28 mouse cellular contexts compared by ENCODE assay signal in genomic region chr9:23786660-23787059, GRCm38 (mm10).
DNase-seq lines count a peak whose midpoint lies in the region; ATAC-seq and TF ChIP-seq lines count a peak whose summit lies in the region.
"Had no signal": no experiment of that assay in that cellular context is flagged by ENCODE, and none has a peak within 500 bp of the region (broad histone marks: within the 10 kb centered on the region; RNA-seq: fewer than 3 reads in every experiment).

No protein-coding gene starts in this region.

- no peak overlapping the region for H3K4me2 ChIP-seq in hindbrain, embryonic 13.5 days
- H3K4me2 ChIP-seq in hindbrain, embryonic 12.5 days (replicated peaks) = no peak overlapping the region
- no peak overlapping the region for H3K4me2 ChIP-seq in midbrain, postnatal 0 days (ENCODE audit: low read depth, low read length, poor library complexity, severe bottlenecking)
- H3K4me2 ChIP-seq in midbrain, embryonic 16.5 days (ENCODE audit: low read length) = no peak overlapping the region
- no peak overlapping the region for H3K4me2 ChIP-seq in forebrain, postnatal 0 days (ENCODE audit: low read depth)
- H3K4me2 ChIP-seq: embryonic facial prominence, embryonic 12.5 days; heart, embryonic 12.5 days; kidney, embryonic 15.5 days; limb, embryonic 13.5 days; liver, embryonic 12.5 days; midbrain, embryonic 12.5 days had no signal

- TF ChIP-seq CTCF in midbrain, postnatal 0 days (IDR thresholded peaks at IDR 0.05) = no peak
- no peak for TF ChIP-seq CTCF in forebrain, postnatal 0 days (IDR thresholded peaks at IDR 0.05; ENCODE audit: low read depth)

- H3K4me1 ChIP-seq in hindbrain, embryonic 13.5 days (replicated peaks) = no peaks in the 10 kb centered on the region
- H3K4me1 ChIP-seq in hindbrain, embryonic 12.5 days = no peaks in the 10 kb centered on the region
- no peaks in the 10 kb centered on the region for H3K4me1 ChIP-seq in midbrain, postnatal 0 days (ENCODE audit: insufficient read depth, low read length)
- no peaks in the 10 kb centered on the region for H3K4me1 ChIP-seq in midbrain, embryonic 16.5 days (ENCODE audit: control insufficient read depth, insufficient read depth, low read length)
- H3K4me1 ChIP-seq in forebrain, postnatal 0 days (ENCODE audit: insufficient read depth) = 0 out of 2 replicates have a peak, but pooled peaks cover 7% of the 10 kb centered on the region
- H3K4me1 ChIP-seq: embryonic facial prominence, embryonic 12.5 days; heart, embryonic 12.5 days; kidney, embryonic 15.5 days; limb, embryonic 13.5 days; liver, embryonic 12.5 days; midbrain, embryonic 12.5 days had no signal

- no peaks in the 10 kb centered on the region for H3K9me3 ChIP-seq in hindbrain, embryonic 13.5 days
- no peaks in the 10 kb centered on the region for H3K9me3 ChIP-seq in hindbrain, embryonic 12.5 days (replicated peaks)
- H3K9me3 ChIP-seq in midbrain, postnatal 0 days (ENCODE audit: low read length) = no peaks in the 10 kb centered on the region
- no peaks in the 10 kb centered on the region for H3K9me3 ChIP-seq in midbrain, embryonic 16.5 days (replicated peaks; ENCODE audit: control insufficient read depth, low read length, poor library complexity, severe bottlenecking)
- H3K9me3 ChIP-seq in forebrain, postnatal 0 days (ENCODE audit: low read length) = no peaks in the 10 kb centered on the region
- H3K9me3 ChIP-seq: embryonic facial prominence, embryonic 12.5 days; heart, embryonic 12.5 days; kidney, embryonic 15.5 days; limb, embryonic 13.5 days; liver, embryonic 12.5 days; midbrain, embryonic 12.5 days had no signal

- no peak overlapping the region for H3K4me3 ChIP-seq in hindbrain, embryonic 13.5 days
- H3K4me3 ChIP-seq in hindbrain, embryonic 12.5 days = no peak overlapping the region
- H3K4me3 ChIP-seq in midbrain, postnatal 0 days (ENCODE audit: low read depth, low read length) = no peak overlapping the region
- H3K4me3 ChIP-seq in midbrain, embryonic 16.5 days (ENCODE audit: low read depth, low read length) = no peak overlapping the region
- no peak overlapping the region for H3K4me3 ChIP-seq in forebrain, postnatal 0 days (ENCODE audit: low read depth, low read length)
- H3K4me3 ChIP-seq: embryonic facial prominence, embryonic 12.5 days; heart, embryonic 12.5 days; kidney, embryonic 15.5 days; layer of hippocampus, adult 2 months; limb, embryonic 13.5 days; liver, embryonic 12.5 days; midbrain, embryonic 12.5 days had no signal

- peak; percentile 26 for DNase-seq in midbrain, postnatal 0 days (ENCODE audit: low spot score)
- peak; percentile 16 for DNase-seq in brain, adult 2 months (ENCODE audit: low read depth, low spot score)
- no peak for DNase-seq in forebrain, postnatal 0 days
- no peak for DNase-seq in gastrocnemius, postnatal 10 days
- DNase-seq: adrenal gland, adult 8-10 months; cerebellum, adult 11 months; cerebellum, adult 9-10 months; cerebellum, postnatal 36 days; gastrocnemius, postnatal 25 days; heart, adult 11 months; kidney, adult 11 months; kidney, postnatal 25 days; liver, postnatal 0 days; lung, postnatal 36 days; right cerebral cortex, postnatal 14 days; thymus, postnatal 4 days had no signal

- H3K27ac ChIP-seq in hindbrain, embryonic 13.5 days = no peak overlapping the region
- H3K27ac ChIP-seq in hindbrain, embryonic 12.5 days = no peak overlapping the region
- no peak overlapping the region for H3K27ac ChIP-seq in midbrain, postnatal 0 days (ENCODE audit: low read depth, low read length)
- H3K27ac ChIP-seq in midbrain, embryonic 16.5 days (ENCODE audit: low read length) = no peak overlapping the region
- no peak overlapping the region for H3K27ac ChIP-seq in forebrain, postnatal 0 days (ENCODE audit: low read depth, low read length)
- H3K27ac ChIP-seq: embryonic facial prominence, embryonic 12.5 days; kidney, embryonic 15.5 days; layer of hippocampus, adult 2 months; limb, embryonic 13.5 days; liver, embryonic 12.5 days; midbrain, embryonic 12.5 days had no signal

- peak; percentile 54; the same call in 1 of the 2 replicates for ATAC-seq in hindbrain, embryonic 13.5 days (ENCODE audit: low FRiP score)
- ATAC-seq in hindbrain, embryonic 12.5 days (ENCODE audit: low FRiP score) = no peak
- ATAC-seq in midbrain, postnatal 0 days (ENCODE audit: low FRiP score) = no peak
- ATAC-seq in midbrain, embryonic 16.5 days = no peak
- peak; percentile 23 for ATAC-seq in forebrain, postnatal 0 days
- ATAC-seq: inflammation-experienced regulatory T-cells, adult 6 months; liver, embryonic 12.5 days; liver, postnatal 0 days had no signal

- H3K36me3 ChIP-seq in hindbrain, embryonic 13.5 days = no peaks in the 10 kb centered on the region
- no peaks in the 10 kb centered on the region for H3K36me3 ChIP-seq in hindbrain, embryonic 12.5 days
- H3K36me3 ChIP-seq in midbrain, postnatal 0 days (ENCODE audit: insufficient read depth, low read length) = no peaks in the 10 kb centered on the region
- no peaks in the 10 kb centered on the region for H3K36me3 ChIP-seq in midbrain, embryonic 16.5 days (ENCODE audit: control insufficient read depth, insufficient read depth, low read length)
- H3K36me3 ChIP-seq in forebrain, postnatal 0 days (ENCODE audit: insufficient read depth) = no peaks in the 10 kb centered on the region
- H3K36me3 ChIP-seq: embryonic facial prominence, embryonic 12.5 days; heart, embryonic 12.5 days; kidney, embryonic 15.5 days; limb, embryonic 13.5 days; liver, embryonic 12.5 days; midbrain, embryonic 12.5 days had no signal

- no peak overlapping the region for H3K9ac ChIP-seq in hindbrain, embryonic 13.5 days
- H3K9ac ChIP-seq in hindbrain, embryonic 12.5 days = no peak overlapping the region
- no peak overlapping the region for H3K9ac ChIP-seq in midbrain, postnatal 0 days (replicated peaks; ENCODE audit: low read length, poor library complexity, severe bottlenecking)
- H3K9ac ChIP-seq in midbrain, embryonic 16.5 days (ENCODE audit: low read depth, low read length) = no peak overlapping the region
- H3K9ac ChIP-seq in forebrain, postnatal 0 days = no peak overlapping the region
- H3K9ac ChIP-seq: embryonic facial prominence, embryonic 12.5 days; heart, embryonic 12.5 days; kidney, embryonic 15.5 days; limb, embryonic 13.5 days; liver, embryonic 12.5 days; liver, postnatal 0 days; midbrain, embryonic 12.5 days had no signal

- WGBS in hindbrain, embryonic 13.5 days = 56% methylated on average over 4 of the region's 4 CpGs
- 62% methylated on average over 4 of the region's 4 CpGs for WGBS in hindbrain, embryonic 12.5 days
- WGBS in midbrain, postnatal 0 days = 54% methylated on average over 4 of the region's 4 CpGs
- 63% methylated on average over 4 of the region's 4 CpGs for WGBS in midbrain, embryonic 16.5 days
- WGBS in forebrain, postnatal 0 days = 18% methylated on average over 4 of the region's 4 CpGs

- no peaks in the 10 kb centered on the region for H3K27me3 ChIP-seq in hindbrain, embryonic 13.5 days
- H3K27me3 ChIP-seq in hindbrain, embryonic 12.5 days = no peaks in the 10 kb centered on the region
- H3K27me3 ChIP-seq in midbrain, postnatal 0 days (ENCODE audit: insufficient read depth, low read length) = no peaks in the 10 kb centered on the region
- no peaks in the 10 kb centered on the region for H3K27me3 ChIP-seq in midbrain, embryonic 16.5 days (ENCODE audit: control insufficient read depth, insufficient read depth, low read depth, low read length)
- H3K27me3 ChIP-seq in forebrain, postnatal 0 days (ENCODE audit: insufficient read depth, low read length) = no peaks in the 10 kb centered on the region
- H3K27me3 ChIP-seq: CH12.LX; embryonic facial prominence, embryonic 12.5 days; heart, embryonic 12.5 days; kidney, embryonic 15.5 days; limb, embryonic 13.5 days; liver, embryonic 12.5 days; midbrain, embryonic 12.5 days had no signal

Comparison
In these comparisons a context has a peak if more than half of its experiments do, and no peak if none do; other contexts are left out.
1. ATAC-seq: peak in hindbrain, embryonic 13.5 days (single experiment) and forebrain, postnatal 0 days (single experiment); none in hindbrain, embryonic 12.5 days (single experiment), midbrain, postnatal 0 days (single experiment) and midbrain, embryonic 16.5 days (single experiment).
2. DNase-seq: peak in midbrain, postnatal 0 days (single experiment) and brain, adult 2 months (single experiment); none in forebrain, postnatal 0 days (single experiment) and gastrocnemius, postnatal 10 days (single experiment).